Mouse (Mus musculus) heart, postnatal 10 days (tissue): ENCODE results near the gene St6galnac5. TPM values are rescaled to one million over a fixed set of nuclear protein-coding genes. Genes with fewer than 3 reads are reported as not detected.
"Not testable (repeated sequence)": the region's sequence is repeated elsewhere in the genome, so short reads cannot be mapped to it uniquely, and the experiment has no call there.

Experiments
- DNase-seq, 2 experiments: peaks; one replicate each; pipeline ENCODE4 v3.0.0; 2021
- intact Hi-C: fragments of 180-260 bp; cut with DNase I; formaldehyde crosslinking; loops from one replicate; pipeline ENCODE4 v1.15.1; 2025
- total RNA-seq, 2 experiments: library from RNA; stranded (reverse); gene quantifications; 2 replicates each; pipeline ENCODE4 v1.2.3; 2021

St6galnac5 gene
- total RNA-seq, 2 experiments from 2014 or later, result not detected

- intact Hi-C loops, result no loop called here
- no peak for DNase-seq
Observed at GRCm38 (mm10) chr3:152813905-152814304, 168.1 kb downstream of the St6galnac5 start.

GRCm38 (mm10) chr3:152799738-152800431 is 182.2 kb downstream of the St6galnac5 start:
- peak; percentile 13 to 27 for DNase-seq
- intact Hi-C loops, result no loop called here

GRCm38 (mm10) chr3:152797354-152797753 is 184.7 kb downstream of the St6galnac5 start:
- intact Hi-C loops, result no loop called here
- no peak for DNase-seq

- DNase-seq, result no peak
- intact Hi-C loops, result no loop called here
Observed at GRCm38 (mm10) chr3:152796216-152796615, 185.8 kb downstream of the St6galnac5 start.

- intact Hi-C loops, result no loop called here
Observed at GRCm38 (mm10) chr3:152793006-152793405, 189.0 kb downstream of the St6galnac5 start.

GRCm38 (mm10) chr3:152792601-152793000 is 189.4 kb downstream of the St6galnac5 start:
- intact Hi-C loops, result no loop called here

More at GRCm38 (mm10) chr3:152793006-152793405, 189.0 kb downstream of the St6galnac5 start:
- DNase-seq, result no peak

GRCm38 (mm10) chr3:152788301-152788953 is 193.6 kb downstream of the St6galnac5 start:
- DNase-seq, intact Hi-C loops: not testable (repeated sequence)

More at GRCm38 (mm10) chr3:152792601-152793000, 189.4 kb downstream of the St6galnac5 start:
- DNase-seq, result no peak

- intact Hi-C loops, result loop anchor here (2.0 to 5.0 kb wide), 3 partner anchors 174 to 1023 kb away; no protein-coding TSS in a partner anchor
- DNase-seq, result not testable (repeated sequence)
Observed at GRCm38 (mm10) chr3:152784353-152784752, 197.7 kb downstream of the St6galnac5 start.

GRCm38 (mm10) chr3:152783792-152784191 is 198.3 kb downstream of the St6galnac5 start:
- intact Hi-C loops, result loop anchor here (1.0 to 5.0 kb wide), 5 partner anchors 175 to 1024 kb away; no protein-coding TSS in a partner anchor
- DNase-seq, result peak; percentile 63 to 83

GRCm38 (mm10) chr3:152779819-152780218 is 202.2 kb downstream of the St6galnac5 start:
- intact Hi-C loops, result loop anchor here (5.0 kb wide), 2 partner anchors 472 to 1027 kb away; no protein-coding TSS in a partner anchor
- DNase-seq, result no peak

GRCm38 (mm10) chr3:152776872-152777540 is 205.0 kb downstream of the St6galnac5 start:
- no peak for DNase-seq
- intact Hi-C loops, result no loop called here

- intact Hi-C loops, result no loop called here
- no peak for DNase-seq
Observed at GRCm38 (mm10) chr3:152776363-152776762, 205.7 kb downstream of the St6galnac5 start.

GRCm38 (mm10) chr3:152770056-152770455 is 212.0 kb downstream of the St6galnac5 start:
- intact Hi-C loops, result no loop called here
- DNase-seq, result no peak

- no peak for DNase-seq
- intact Hi-C loops, result no loop called here
Observed at GRCm38 (mm10) chr3:152767485-152767884, 214.6 kb downstream of the St6galnac5 start.
